Mouse (Mus musculus): ENCODE results near the gene Adgrl2.
A peak's percentile ranks its signal among the peaks of the same experiment; 100 is the strongest.

GRCm38 (mm10) chr3:148821632-148822031 lies 168.7 kb downstream of the Adgrl2 start:
- TF ChIP-seq CTCF (IDR thresholded peaks at IDR 0.05) (0 out of 2 replicates have a peak, but pooled peaks have one; percentile 8), POLR2A (IDR thresholded peaks at IDR 0.05; ENCODE audit: insufficient read depth, low read depth, low read length) (no peak)
